Mouse (Mus musculus) cerebellum, postnatal 14 days (tissue): ENCODE measurements at regions not wholly inside any gene's neighbourhood (a gene's known extent, or its start where the extent isn't known, plus 50 kb on each side); places are given as distances from the start of the nearest gene placed in this dataset.

Experiments used
- DNase-seq, 2 experiments: peaks; one replicate each; pipeline ENCODE4 v3.0.0; 2021; ENCODE audit warnings: mixed read lengths in 2 of 2

GRCm38 (mm10) chr14:85286203-85286602 is 842.8 kb downstream of the Pcdh17 start:
- DNase-seq = no peak

- DNase-seq = no peak
Observed at GRCm38 (mm10) chr14:85287460-85287859, 844.1 kb downstream of the Pcdh17 start.

GRCm38 (mm10) chr14:85298991-85299390 is 855.6 kb downstream of the Pcdh17 start:
- DNase-seq = no peak

- DNase-seq = peak in 1 of 2 experiments; percentile 17
Observed at GRCm38 (mm10) chr14:85320679-85321078, 877.3 kb downstream of the Pcdh17 start.

- no peak for DNase-seq
Observed at GRCm38 (mm10) chr14:85333277-85333676, 889.9 kb downstream of the Pcdh17 start.

- DNase-seq = no peak
Observed at GRCm38 (mm10) chr14:85337182-85337581, 893.8 kb downstream of the Pcdh17 start.

GRCm38 (mm10) chr14:85354626-85355355 is 911.4 kb downstream of the Pcdh17 start:
- peak; percentile 47 to 75 for DNase-seq

GRCm38 (mm10) chr14:85363611-85364010 is 920.2 kb downstream of the Pcdh17 start:
- no peak for DNase-seq

- no peak for DNase-seq
Observed at GRCm38 (mm10) chr14:85373312-85373711, 929.9 kb downstream of the Pcdh17 start.

- no peak for DNase-seq
Observed at GRCm38 (mm10) chr14:85403644-85404043, 960.3 kb downstream of the Pcdh17 start.
